Mouse (Mus musculus): ENCODE measurements around the gene Mttp. TPM values are rescaled to one million over a fixed set of nuclear protein-coding genes. Genes with fewer than 3 reads are reported as not detected.

The Mttp gene
- polyA plus RNA-seq, 2 experiments: 4.9 to 6.7 TPM

DNA sequence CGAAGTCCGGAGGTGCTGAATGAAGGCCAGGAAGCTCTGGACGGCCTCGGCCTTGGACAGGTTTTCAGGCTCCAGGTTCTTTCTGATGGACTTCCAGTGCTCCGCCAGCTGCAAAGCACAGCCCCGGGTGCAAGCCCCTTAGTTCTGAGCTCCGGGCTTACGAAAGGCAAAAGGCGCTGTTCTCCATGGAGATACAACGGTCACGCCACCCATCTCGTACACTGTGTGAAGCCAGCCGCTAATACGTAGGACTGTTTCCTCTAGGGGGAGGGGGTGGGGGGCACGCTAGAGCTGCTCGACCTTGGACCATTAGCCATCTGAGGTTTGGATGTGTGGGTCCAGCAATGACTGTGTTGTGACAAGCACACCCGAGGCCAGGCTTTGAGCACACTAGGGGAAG, 30.7 kb downstream of the Mttp start:
- Histone ChIP-seq H3K9me3 (ENCODE audit: control insufficient read depth, low read length) (no peaks in the 10 kb centered on the region), H3K4me1 (ENCODE audit: control insufficient read depth, insufficient read depth, low read length) (no peaks in the 10 kb centered on the region)
- 75% methylated on average over 17 of the region's 17 CpGs for WGBS

GRCm38 (mm10) chr3:138110910-138111782, 33.6 kb downstream of the Mttp start:
- no peak for TF ChIP-seq POLR2A (IDR thresholded peaks at IDR 0.05; ENCODE audit: borderline replicate concordance, extremely low read depth, insufficient read depth, insufficient read length)
- H3K9ac ChIP-seq (ENCODE audit: low read depth, low read length, severe bottlenecking): no peak overlapping the region
- no peaks in the 10 kb centered on the region for H3K36me3 ChIP-seq (ENCODE audit: control insufficient read depth, insufficient read depth, low read length)
- no peaks in the 10 kb centered on the region for H3K9me3 ChIP-seq (ENCODE audit: control insufficient read depth, low read length)
- no peaks in the 10 kb centered on the region for H3K4me1 ChIP-seq (ENCODE audit: control insufficient read depth, insufficient read depth, low read length)
- ATAC-seq (ENCODE audit: low FRiP score, low read depth) (no peak), DNase-seq (ENCODE audit: low spot score) (no peak)
- H3K4me3 ChIP-seq (replicated peaks; ENCODE audit: low read length): no peak overlapping the region
- no peak overlapping the region for H3K4me2 ChIP-seq (replicated peaks; ENCODE audit: low read depth, low read length, severe bottlenecking)
- WGBS: 87% methylated on average over 19 of the region's 19 CpGs
- H3K27ac ChIP-seq (replicated peaks; ENCODE audit: low read depth, low read length): no peak overlapping the region
- H3K27me3 ChIP-seq (ENCODE audit: control insufficient read depth, insufficient read depth, low read length): no peaks in the 10 kb centered on the region

More for the DNA sequence above, 30.7 kb downstream of the Mttp start:
- Histone ChIP-seq H3K27ac (replicated peaks; ENCODE audit: low read depth, low read length) (no peak overlapping the region), H3K27me3 (ENCODE audit: control insufficient read depth, insufficient read depth, low read length) (no peaks in the 10 kb centered on the region), H3K9ac (ENCODE audit: low read depth, low read length, severe bottlenecking) (no peak overlapping the region), H3K4me2 (replicated peaks; ENCODE audit: low read depth, low read length, severe bottlenecking) (no peak overlapping the region), H3K36me3 (ENCODE audit: control insufficient read depth, insufficient read depth, low read length) (no peaks in the 10 kb centered on the region), H3K4me3 (replicated peaks; ENCODE audit: low read length) (no peak overlapping the region)
- TF ChIP-seq POLR2A (IDR thresholded peaks at IDR 0.05; ENCODE audit: borderline replicate concordance, extremely low read depth, insufficient read depth, insufficient read length): no peak
- ATAC-seq (ENCODE audit: low FRiP score, low read depth) (no peak), DNase-seq (ENCODE audit: low spot score) (no peak)

GRCm38 (mm10) chr3:138106887-138107286, 37.9 kb downstream of the Mttp start:
- no peak for DNase-seq (ENCODE audit: low spot score)
- Histone ChIP-seq H3K9ac (ENCODE audit: low read depth, low read length, severe bottlenecking) (no peak overlapping the region), H3K9me3 (ENCODE audit: control insufficient read depth, low read length) (no peaks in the 10 kb centered on the region), H3K4me3 (replicated peaks; ENCODE audit: low read length) (no peak overlapping the region), H3K4me1 (ENCODE audit: control insufficient read depth, insufficient read depth, low read length) (no peaks in the 10 kb centered on the region), H3K36me3 (ENCODE audit: control insufficient read depth, insufficient read depth, low read length) (no peaks in the 10 kb centered on the region), H3K27me3 (ENCODE audit: control insufficient read depth, insufficient read depth, low read length) (no peaks in the 10 kb centered on the region), H3K4me2 (replicated peaks; ENCODE audit: low read depth, low read length, severe bottlenecking) (no peak overlapping the region), H3K27ac (replicated peaks; ENCODE audit: low read depth, low read length) (no peak overlapping the region)
- 89% methylated on average over 10 of the region's 10 CpGs for WGBS
- TF ChIP-seq POLR2A (IDR thresholded peaks at IDR 0.05; ENCODE audit: borderline replicate concordance, extremely low read depth, insufficient read depth, insufficient read length): no peak
- ATAC-seq (ENCODE audit: low FRiP score, low read depth): no peak

GRCm38 (mm10) chr3:138105056-138105455, 39.7 kb downstream of the Mttp start:
- DNase-seq (ENCODE audit: low spot score) (no peak), ATAC-seq (ENCODE audit: low FRiP score, low read depth) (0 out of 2 replicates have a peak, but pooled peaks have one; percentile 74)
- no peaks in the 10 kb centered on the region for H3K4me1 ChIP-seq (ENCODE audit: control insufficient read depth, insufficient read depth, low read length)
- H3K4me2 ChIP-seq (replicated peaks; ENCODE audit: low read depth, low read length, severe bottlenecking): no peak overlapping the region
- no peaks in the 10 kb centered on the region for H3K9me3 ChIP-seq (ENCODE audit: control insufficient read depth, low read length)
- 65% methylated on average over 5 of the region's 5 CpGs for WGBS
- no peaks in the 10 kb centered on the region for H3K27me3 ChIP-seq (ENCODE audit: control insufficient read depth, insufficient read depth, low read length)
- H3K4me3 ChIP-seq (replicated peaks; ENCODE audit: low read length): no peak overlapping the region
- H3K36me3 ChIP-seq (ENCODE audit: control insufficient read depth, insufficient read depth, low read length): no peaks in the 10 kb centered on the region
- no peak overlapping the region for H3K9ac ChIP-seq (ENCODE audit: low read depth, low read length, severe bottlenecking)
- TF ChIP-seq POLR2A (IDR thresholded peaks at IDR 0.05; ENCODE audit: borderline replicate concordance, extremely low read depth, insufficient read depth, insufficient read length): no peak
- H3K27ac ChIP-seq (replicated peaks; ENCODE audit: low read depth, low read length): no peak overlapping the region

- no peak for TF ChIP-seq POLR2A (IDR thresholded peaks at IDR 0.05; ENCODE audit: borderline replicate concordance, extremely low read depth, insufficient read depth, insufficient read length)
- WGBS: 92% methylated on average over 4 of the region's 4 CpGs
- Histone ChIP-seq H3K27me3 (ENCODE audit: control insufficient read depth, insufficient read depth, low read length) (no peaks in the 10 kb centered on the region), H3K27ac (replicated peaks; ENCODE audit: low read depth, low read length) (no peak overlapping the region), H3K4me1 (ENCODE audit: control insufficient read depth, insufficient read depth, low read length) (no peaks in the 10 kb centered on the region), H3K9me3 (ENCODE audit: control insufficient read depth, low read length) (no peaks in the 10 kb centered on the region), H3K4me2 (replicated peaks; ENCODE audit: low read depth, low read length, severe bottlenecking) (no peak overlapping the region), H3K36me3 (ENCODE audit: control insufficient read depth, insufficient read depth, low read length) (no peaks in the 10 kb centered on the region), H3K4me3 (replicated peaks; ENCODE audit: low read length) (no peak overlapping the region), H3K9ac (ENCODE audit: low read depth, low read length, severe bottlenecking) (no peak overlapping the region)
- DNase-seq (ENCODE audit: low spot score) (no peak), ATAC-seq (ENCODE audit: low FRiP score, low read depth) (no peak)
These were observed 41.1 kb downstream of the Mttp start for GRCm38 (mm10) chr3:138103690-138104089.
